Mouse (Mus musculus) kidney, embryonic 15.5 days (tissue): ENCODE measurements around the gene Atg2a. TPM values are rescaled to one million over a fixed set of nuclear protein-coding genes. Genes with fewer than 3 reads are reported as not detected.
A peak's percentile ranks its signal among the peaks of the same experiment; 100 is the strongest.

ENCODE experiments used
- ATAC-seq: fragments of 200-750 bp; cut with Nextera tagmentation; replicated peaks from 2 replicates; pipeline ENCODE4 v1.8.0; 2017; ENCODE audit warnings: moderate TSS enrichment; ENCODE audit not compliant: low FRiP score
- H3K27ac ChIP-seq: fragments of 300-500 bp; sonication (generic); 2 replicates; pipeline ENCODE4 v1.5.1; 2015; ENCODE audit warnings: mild to moderate bottlenecking, inconsistent platforms
- H3K27me3 ChIP-seq: fragments of 300-500 bp; sonication (generic); 2 replicates; pipeline ENCODE4 v1.6.1; 2015; ENCODE audit warnings: inconsistent platforms
- H3K36me3 ChIP-seq: fragments of 300-500 bp; sonication (generic); 2 replicates; pipeline ENCODE4 v1.6.1; 2015; ENCODE audit warnings: inconsistent platforms
- H3K4me1 ChIP-seq: fragments of 300-500 bp; sonication (generic); 2 replicates; pipeline ENCODE4 v1.6.1; 2015; ENCODE audit warnings: inconsistent platforms
- H3K4me2 ChIP-seq: fragments of 300-500 bp; sonication (generic); 2 replicates; pipeline ENCODE4 v1.6.1; 2015; ENCODE audit warnings: moderate library complexity, mild to moderate bottlenecking, inconsistent platforms
- H3K4me3 ChIP-seq: fragments of 300-500 bp; sonication (generic); replicated peaks from 2 replicates; pipeline ENCODE4 v1.5.1; 2015; ENCODE audit warnings: mild to moderate bottlenecking, inconsistent platforms
- H3K9ac ChIP-seq: fragments of 300-500 bp; sonication (generic); 2 replicates; pipeline ENCODE4 v1.6.1; 2015; ENCODE audit warnings: mild to moderate bottlenecking, inconsistent platforms
- H3K9me3 ChIP-seq: fragments of 300-500 bp; sonication (generic); replicated peaks from 2 replicates; pipeline ENCODE4 v1.6.1; 2016; ENCODE audit warnings: inconsistent platforms
- WGBS: fragments of 180-500 bp; shearing (Covaris S2); methylation state at CpG from one replicate; pipeline ENCODE4 v1.1.7; 2015; ENCODE audit warnings: mixed read lengths; 5-methylcytosine and 5-hydroxymethylcytosine counted together
- polyA plus RNA-seq: library from polyadenylated mRNA; unstranded; fragments of >200 nt; fragmentation: Nextera tagmentation; extraction: Ambion mirVana; gene quantifications from 2 replicates; pipeline ENCODE4 v1.2.1, GENCODE M21; 2015

Gene Atg2a
- 9.8 and 12.1 TPM in 2 replicates for polyA plus RNA-seq

GRCm38 (mm10) chr19:6241274-6242107, at the start of gene Atg2a:
Gene Atg2a (plus strand): TSS chr19:6241668.
- H3K9ac ChIP-seq, result peak within 1 kb of the TSS; percentile 82
- H3K4me1 ChIP-seq, result peaks cover 18% of the 10 kb centered on the region
- H3K27ac ChIP-seq, result peak within 1 kb of the TSS; percentile 79
- H3K9me3 ChIP-seq, result no peaks in the 10 kb centered on the region
- H3K4me3 ChIP-seq, result peak within 1 kb of the TSS; percentile 79
- no peaks in the 10 kb centered on the region for H3K27me3 ChIP-seq
- WGBS, result under 1% methylated on average over 55 of the region's 55 CpGs
- peak within 1 kb of the TSS; percentile 92 for H3K4me2 ChIP-seq
- peak; percentile 93 for ATAC-seq
- H3K36me3 ChIP-seq, result peaks cover 25% of the 10 kb centered on the region

- no peaks in the 10 kb centered on the region for H3K36me3 ChIP-seq
- WGBS, result 79% methylated on average over 2 of the region's 2 CpGs
- H3K4me3 ChIP-seq, result no peak overlapping the region
- no peak overlapping the region for H3K4me2 ChIP-seq
- H3K27me3 ChIP-seq, result no peaks in the 10 kb centered on the region
- H3K9ac ChIP-seq, result no peak overlapping the region
- H3K27ac ChIP-seq, result no peak overlapping the region
- ATAC-seq, result no peak
- H3K4me1 ChIP-seq, result no peaks in the 10 kb centered on the region
- no peaks in the 10 kb centered on the region for H3K9me3 ChIP-seq
Observed at GRCm38 (mm10) chr19:6204265-6204664, 37.2 kb upstream of the Atg2a start.

- no peaks in the 10 kb centered on the region for H3K9me3 ChIP-seq
- H3K4me3 ChIP-seq, result no peak overlapping the region
- no peak for ATAC-seq
- WGBS, result 67% methylated on average over 5 of the region's 5 CpGs
- no peaks in the 10 kb centered on the region for H3K27me3 ChIP-seq
- H3K27ac ChIP-seq, result no peak overlapping the region
- no peaks in the 10 kb centered on the region for H3K4me1 ChIP-seq
- H3K4me2 ChIP-seq, result no peak overlapping the region
- no peaks in the 10 kb centered on the region for H3K36me3 ChIP-seq
- no peak overlapping the region for H3K9ac ChIP-seq
Observed at GRCm38 (mm10) chr19:6206716-6207115, 34.8 kb upstream of the Atg2a start.

- no peaks in the 10 kb centered on the region for H3K27me3 ChIP-seq
- no peaks in the 10 kb centered on the region for H3K36me3 ChIP-seq
- no peak overlapping the region for H3K27ac ChIP-seq
- no peak overlapping the region for H3K9ac ChIP-seq
- no peak overlapping the region for H3K4me3 ChIP-seq
- H3K4me1 ChIP-seq, result no peaks in the 10 kb centered on the region
- WGBS, result 43% methylated on average over 6 of the region's 6 CpGs
- H3K4me2 ChIP-seq, result no peak overlapping the region
- ATAC-seq, result no peak
- no peaks in the 10 kb centered on the region for H3K9me3 ChIP-seq
Observed at GRCm38 (mm10) chr19:6216046-6216705, 25.3 kb upstream of the Atg2a start.

GRCm38 (mm10) chr19:6218606-6219005, 22.9 kb upstream of the Atg2a start:
- H3K4me3 ChIP-seq, result no peak overlapping the region
- 0 out of 2 replicates have a peak, but pooled peaks cover 2% of the 10 kb centered on the region for H3K4me1 ChIP-seq
- H3K27ac ChIP-seq, result no peak overlapping the region
- H3K36me3 ChIP-seq, result no peaks in the 10 kb centered on the region
- WGBS, result 71% methylated on average over 6 of the region's 6 CpGs
- no peak overlapping the region for H3K9ac ChIP-seq
- H3K27me3 ChIP-seq, result no peaks in the 10 kb centered on the region
- H3K9me3 ChIP-seq, result no peaks in the 10 kb centered on the region
- H3K4me2 ChIP-seq, result no peak overlapping the region
- no peak for ATAC-seq

- Histone ChIP-seq H3K27ac (no peak within 1 kb of the TSS), H3K4me3 (no peak within 1 kb of the TSS), H3K9ac (no peak within 1 kb of the TSS), H3K4me2 (no peak within 1 kb of the TSS), H3K36me3 (peaks cover 31% of the 10 kb centered on the region), H3K27me3 (no peaks in the 10 kb centered on the region), H3K9me3 (no peaks in the 10 kb centered on the region), H3K4me1 (peaks cover 13% of the 10 kb centered on the region)
- peak; percentile 30; the same call in 1 of the 2 replicates for ATAC-seq
- 17% methylated on average over 2 of the region's 2 CpGs for WGBS
Observed at GRCm38 (mm10) chr19:6226135-6226534, 15.3 kb upstream of the Atg2a start, which contains the start of gene Gpha2. Gene Gpha2 (plus strand): TSS chr19:6226380.

GRCm38 (mm10) chr19:6226763-6227162, 14.7 kb upstream of the Atg2a start:
- Histone ChIP-seq H3K4me3 (no peak overlapping the region), H3K9ac (no peak overlapping the region), H3K4me1 (peaks cover 13% of the 10 kb centered on the region), H3K9me3 (no peaks in the 10 kb centered on the region), H3K36me3 (peaks cover 36% of the 10 kb centered on the region), H3K4me2 (no peak overlapping the region), H3K27ac (no peak overlapping the region), H3K27me3 (no peaks in the 10 kb centered on the region)
- WGBS, result 87% methylated on average over 14 of the region's 14 CpGs
- ATAC-seq, result no peak

GRCm38 (mm10) chr19:6227864-6228263, 13.6 kb upstream of the Atg2a start:
- Histone ChIP-seq H3K36me3 (peaks cover 47% of the 10 kb centered on the region), H3K27ac (no peak overlapping the region), H3K4me1 (peaks cover 13% of the 10 kb centered on the region), H3K27me3 (no peaks in the 10 kb centered on the region), H3K4me2 (no peak overlapping the region), H3K9ac (no peak overlapping the region), H3K4me3 (no peak overlapping the region), H3K9me3 (no peaks in the 10 kb centered on the region)
- WGBS, result 85% methylated on average over 4 of the region's 4 CpGs
- no peak for ATAC-seq

- WGBS, result 84% methylated on average over 4 of the region's 4 CpGs
- peaks cover 47% of the 10 kb centered on the region for H3K36me3 ChIP-seq
Observed at GRCm38 (mm10) chr19:6230411-6230810, 11.1 kb upstream of the Atg2a start.

GRCm38 (mm10) chr19:6231036-6231435, 10.4 kb upstream of the Atg2a start:
- Histone ChIP-seq H3K27me3 (no peaks in the 10 kb centered on the region), H3K4me3 (no peak overlapping the region), H3K9ac (no peak overlapping the region), H3K27ac (no peak overlapping the region), H3K4me2 (no peak overlapping the region), H3K4me1 (peaks cover 32% of the 10 kb centered on the region), H3K9me3 (no peaks in the 10 kb centered on the region), H3K36me3 (peaks cover 47% of the 10 kb centered on the region)
- no peak for ATAC-seq
- 91% methylated on average over 2 of the region's 2 CpGs for WGBS

More at GRCm38 (mm10) chr19:6230411-6230810, 11.1 kb upstream of the Atg2a start:
- H3K9me3 ChIP-seq, result no peaks in the 10 kb centered on the region
- H3K4me3 ChIP-seq, result no peak overlapping the region
- no peak overlapping the region for H3K27ac ChIP-seq
- no peak for ATAC-seq
- H3K9ac ChIP-seq, result no peak overlapping the region
- peaks cover 33% of the 10 kb centered on the region for H3K4me1 ChIP-seq
- no peak overlapping the region for H3K4me2 ChIP-seq
- no peaks in the 10 kb centered on the region for H3K27me3 ChIP-seq

GRCm38 (mm10) chr19:6233647-6234046, 7.8 kb upstream of the Atg2a start:
- Histone ChIP-seq H3K9me3 (no peaks in the 10 kb centered on the region), H3K9ac (no peak overlapping the region), H3K27me3 (no peaks in the 10 kb centered on the region), H3K4me3 (no peak overlapping the region), H3K4me1 (peaks cover 31% of the 10 kb centered on the region), H3K27ac (peak overlapping the region; percentile 54), H3K4me2 (peak overlapping the region; percentile 83), H3K36me3 (peaks cover 37% of the 10 kb centered on the region)
- peak; percentile 7; the same call in 1 of the 2 replicates for ATAC-seq
- 56% methylated on average over 16 of the region's 16 CpGs for WGBS
